Mouse (Mus musculus): ENCODE results near the gene 2010111I01Rik. TPM values are rescaled to one million over a fixed set of nuclear protein-coding genes. Genes with fewer than 3 reads are reported as not detected.

Gene 2010111I01Rik
- total and polyA plus RNA-seq, 3 experiments = 13.3 to 19.8 (median 14.4) TPM

DNA sequence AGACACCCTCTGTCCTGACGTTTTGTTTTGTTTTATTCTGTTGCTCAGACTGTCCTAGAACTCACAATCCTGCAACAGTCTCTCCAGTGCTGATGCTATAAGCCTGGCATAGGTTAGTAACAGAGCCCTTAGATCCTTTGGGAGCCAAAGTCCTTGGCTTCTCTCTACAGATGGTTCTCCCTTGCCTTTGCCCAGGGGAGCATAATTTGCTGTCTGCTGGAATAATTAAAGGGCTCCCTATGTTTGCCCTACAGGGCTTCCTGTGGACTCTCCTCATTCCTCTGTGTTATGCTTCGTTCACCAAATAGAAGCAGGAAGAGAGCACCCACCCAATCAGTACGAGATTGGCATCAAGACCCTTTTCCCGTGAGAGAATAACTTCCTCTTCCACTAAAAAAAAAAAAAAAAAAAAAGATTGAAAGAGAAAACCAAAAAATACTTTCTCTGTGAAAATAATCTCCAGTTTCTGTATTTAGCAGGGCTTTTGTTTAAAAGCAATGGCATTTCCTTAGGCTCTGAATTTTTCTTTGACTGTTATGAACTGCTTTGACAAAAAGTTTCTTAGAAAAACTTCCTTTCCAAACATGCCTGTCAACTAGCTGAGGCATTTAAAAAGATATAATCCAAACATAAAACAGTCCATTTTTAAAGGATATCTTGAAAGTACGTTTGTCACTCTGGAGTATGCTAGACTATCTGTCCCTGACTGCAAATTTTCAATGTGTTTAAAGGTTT is 271.6 kb downstream of the 2010111I01Rik start:
- dilution Hi-C loops (cut with MboI; ENCODE audit: extremely low pct_ligation_motif_present, extremely low pct_unique_long_range_greater_than_20kb, low sequenced_read_pairs) (no loop called here), in situ Hi-C loops (cut with MboI; ENCODE audit: low pct_ligation_motif_present, low pct_unique_long_range_greater_than_20kb, low sequenced_read_pairs) (no loop called here)
- no peaks in the 10 kb centered on the region for H3K79me2 ChIP-seq (replicated peaks; ENCODE audit: control insufficient read depth, extremely low read depth, insufficient read depth, poor library complexity, severe bottlenecking)
- no peak overlapping the region for H3K27ac ChIP-seq (ENCODE audit: insufficient read depth, low read depth)
- H3K36me3 ChIP-seq (replicated peaks in 1 of 2; ENCODE audit: control insufficient read depth in 1 of 2, insufficient read depth in 1 of 2, low read length in 1 of 2) = no peaks in the 10 kb centered on the region
- peaks cover 2% of the 10 kb centered on the region for H3K9me3 ChIP-seq (replicated peaks; ENCODE audit: low read length)
- no peak overlapping the region for H3K9ac ChIP-seq (ENCODE audit: insufficient read depth, low read depth)
- H3K4me2 ChIP-seq (ENCODE audit: insufficient read depth, low read depth, poor library complexity, severe bottlenecking) = no peak overlapping the region
- H3K4me1 ChIP-seq (ENCODE audit: control insufficient read depth in 1 of 2, insufficient read depth in 2 of 2) = peaks cover 0 to 17% of the 10 kb centered on the region in 2 experiments; a peak in 2 of 4 replicates
- DNase-seq (ENCODE audit: extremely low read depth) = no peak
- TF ChIP-seq ZNF384 (IDR thresholded peaks at IDR 0.05; ENCODE audit: low read depth, low read length) (peak; percentile 54), JUND (conservative IDR thresholded peaks at IDR 0.05; ENCODE audit: low read depth, low read length) (no peak)
- no peaks in the 10 kb centered on the region for H3K27me3 ChIP-seq (replicated peaks)
- H3K4me3 ChIP-seq (replicated peaks in 1 of 3; ENCODE audit: low read depth in 2 of 3, low read length in 2 of 3, poor library complexity in 1 of 3) = no peak overlapping the region

DNA sequence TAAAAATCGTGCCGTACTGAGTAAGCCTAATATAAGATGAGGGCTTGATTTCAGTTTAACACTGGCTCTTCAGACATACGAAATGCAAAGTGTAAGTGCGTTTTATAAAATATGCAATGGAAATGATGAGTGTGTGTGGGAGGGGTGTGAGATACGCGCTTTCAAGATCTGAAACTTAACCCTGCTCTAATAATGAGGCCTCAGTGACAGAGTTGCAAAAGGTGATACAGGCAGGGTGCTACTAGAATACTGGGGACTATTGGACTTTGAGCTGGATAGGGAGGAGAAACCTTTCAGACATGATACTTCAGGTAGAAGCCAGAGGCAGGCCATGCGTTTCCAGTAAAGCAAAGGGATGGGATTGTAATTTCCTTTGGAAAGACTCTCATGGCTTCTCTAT is 273.4 kb downstream of the 2010111I01Rik start:
- H3K9ac ChIP-seq (ENCODE audit: insufficient read depth, low read depth) = no peak overlapping the region
- H3K27me3 ChIP-seq (replicated peaks) = no peaks in the 10 kb centered on the region
- TF ChIP-seq POLR2A (IDR thresholded peaks at IDR 0.05; ENCODE audit: low read depth, low read length) = no peak
- TF ChIP-seq NRF1 (IDR thresholded peaks at IDR 0.05; ENCODE audit: low read depth, low read length) = no peak
- no peak for TF ChIP-seq PAX5 (IDR thresholded peaks at IDR 0.05; ENCODE audit: low read length)
- no peak for TF ChIP-seq E2F4 (IDR thresholded peaks at IDR 0.05; ENCODE audit: insufficient replicate concordance, low read depth, low read length)
- no peak for TF ChIP-seq SMC3 (IDR thresholded peaks at IDR 0.05; ENCODE audit: low read depth, low read length)
- TF ChIP-seq MAX (IDR thresholded peaks at IDR 0.05; ENCODE audit: low read length) = no peak
- TF ChIP-seq ETS1 (conservative IDR thresholded peaks at IDR 0.05; ENCODE audit: low read depth, low read length) = no peak
- TF ChIP-seq TBP (conservative IDR thresholded peaks at IDR 0.05; ENCODE audit: low read depth, low read length) = no peak
- TF ChIP-seq USF1 (IDR thresholded peaks at IDR 0.05; ENCODE audit: low read depth, low read length) = no peak
- no peak for TF ChIP-seq RCOR1 (conservative IDR thresholded peaks at IDR 0.05; ENCODE audit: low read depth, low read length)
- dilution Hi-C loops (cut with MboI; ENCODE audit: extremely low pct_ligation_motif_present, extremely low pct_unique_long_range_greater_than_20kb, low sequenced_read_pairs) = no loop called here
- no peak overlapping the region for H3K27ac ChIP-seq (ENCODE audit: insufficient read depth, low read depth)
- no peak overlapping the region for H3K4me2 ChIP-seq (ENCODE audit: insufficient read depth, low read depth, poor library complexity, severe bottlenecking)
- H3K9me3 ChIP-seq (replicated peaks; ENCODE audit: low read length) = peaks cover 2% of the 10 kb centered on the region
- no peak overlapping the region for H3K4me3 ChIP-seq (replicated peaks in 1 of 3; ENCODE audit: low read depth in 2 of 3, low read length in 2 of 3, poor library complexity in 1 of 3)
- H3K4me1 ChIP-seq (ENCODE audit: control insufficient read depth in 1 of 2, insufficient read depth in 2 of 2) = peaks cover 14 to 29% of the 10 kb centered on the region in 2 experiments
- in situ Hi-C loops (cut with MboI; ENCODE audit: low pct_ligation_motif_present, low pct_unique_long_range_greater_than_20kb, low sequenced_read_pairs) = no loop called here
- no peak for DNase-seq (ENCODE audit: extremely low read depth)
- no peaks in the 10 kb centered on the region; the same call in 1 of the 2 replicates for H3K79me2 ChIP-seq (replicated peaks; ENCODE audit: control insufficient read depth, extremely low read depth, insufficient read depth, poor library complexity, severe bottlenecking)
- peaks cover 0 to 16% of the 10 kb centered on the region in 2 experiments for H3K36me3 ChIP-seq (replicated peaks in 1 of 2; ENCODE audit: control insufficient read depth in 1 of 2, insufficient read depth in 1 of 2, low read length in 1 of 2)

DNA sequence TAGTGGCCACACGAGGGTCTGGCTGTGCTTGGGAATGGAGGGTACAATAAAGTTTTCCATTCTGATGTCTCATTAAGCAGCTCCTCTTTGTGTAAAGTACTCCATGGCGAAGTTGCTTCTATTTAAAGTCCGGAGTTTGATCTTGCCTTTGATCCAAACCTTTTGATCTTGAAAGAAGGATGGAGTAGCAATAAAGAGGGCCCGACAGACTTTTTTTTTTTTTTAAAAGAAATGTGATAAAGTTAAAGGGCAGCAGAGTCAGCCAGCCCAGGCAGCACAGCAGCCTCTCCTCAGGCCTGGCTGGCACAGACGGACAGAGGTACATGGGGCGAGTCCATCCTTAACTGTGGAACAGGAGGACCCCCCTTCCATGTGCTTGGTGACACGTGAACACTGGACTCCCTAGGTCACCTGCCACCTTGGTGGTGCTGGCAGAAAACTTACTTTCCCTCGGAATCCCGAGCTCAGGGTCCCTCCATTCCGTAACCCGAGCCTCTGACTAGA is 274.7 kb downstream of the 2010111I01Rik start:
- Histone ChIP-seq H3K79me2 (replicated peaks; ENCODE audit: control insufficient read depth, extremely low read depth, insufficient read depth, poor library complexity, severe bottlenecking) (no peaks in the 10 kb centered on the region; the same call in 1 of the 2 replicates), H3K4me2 (ENCODE audit: insufficient read depth, low read depth, poor library complexity, severe bottlenecking) (peak overlapping the region; percentile 74), H3K4me1 (ENCODE audit: control insufficient read depth in 1 of 2, insufficient read depth in 2 of 2) (peaks cover 15 to 29% of the 10 kb centered on the region in 2 experiments), H3K4me3 (replicated peaks in 1 of 3; ENCODE audit: low read depth in 2 of 3, low read length in 2 of 3, poor library complexity in 1 of 3) (peak overlapping the region; percentile 29 to 81 (median 53)), H3K9ac (ENCODE audit: insufficient read depth, low read depth) (peak overlapping the region; percentile 68), H3K27me3 (replicated peaks) (no peaks in the 10 kb centered on the region), H3K9me3 (replicated peaks; ENCODE audit: low read length) (peaks cover 2% of the 10 kb centered on the region), H3K27ac (ENCODE audit: insufficient read depth, low read depth) (no peak overlapping the region), H3K36me3 (replicated peaks in 1 of 2; ENCODE audit: control insufficient read depth in 1 of 2, insufficient read depth in 1 of 2, low read length in 1 of 2) (peaks cover 0 to 23% of the 10 kb centered on the region in 2 experiments)
- in situ Hi-C loops (cut with MboI; ENCODE audit: low pct_ligation_motif_present, low pct_unique_long_range_greater_than_20kb, low sequenced_read_pairs) (no loop called here), dilution Hi-C loops (cut with MboI; ENCODE audit: extremely low pct_ligation_motif_present, extremely low pct_unique_long_range_greater_than_20kb, low sequenced_read_pairs) (no loop called here)
- DNase-seq (ENCODE audit: extremely low read depth) = no peak
- 0 out of 2 replicates have a peak, but pooled peaks have one; percentile 9 for TF ChIP-seq MEF2A (IDR thresholded peaks at IDR 0.05; ENCODE audit: borderline replicate concordance, low read depth, low read length)
- TF ChIP-seq BHLHE40 (IDR thresholded peaks at IDR 0.05; ENCODE audit: low read depth, low read length) = peak; percentile 30
- TF ChIP-seq HCFC1 (IDR thresholded peaks at IDR 0.05; ENCODE audit: low read depth, low read length) = no peak
- TF ChIP-seq ZNF384 (IDR thresholded peaks at IDR 0.05; ENCODE audit: low read depth, low read length) = peak; percentile 59

Measured in CH12.LX (cell line).